Mouse (Mus musculus) natural killer cell, adult 2 months (primary cell): ENCODE results near the gene Mfap1b.

Experiments
- DNase-seq, 2 experiments: peaks; one replicate each; pipeline ENCODE4 v3.0.0; 2022; ENCODE audit warnings: low spot score in 2 of 2

The Mfap1b gene

GRCm38 (mm10) chr2:121439746-121440145, 34.1 kb downstream of the Mfap1b start:
- DNase-seq = no peak

GRCm38 (mm10) chr2:121434854-121435253, 39.0 kb downstream of the Mfap1b start:
- no peak for DNase-seq

DNA sequence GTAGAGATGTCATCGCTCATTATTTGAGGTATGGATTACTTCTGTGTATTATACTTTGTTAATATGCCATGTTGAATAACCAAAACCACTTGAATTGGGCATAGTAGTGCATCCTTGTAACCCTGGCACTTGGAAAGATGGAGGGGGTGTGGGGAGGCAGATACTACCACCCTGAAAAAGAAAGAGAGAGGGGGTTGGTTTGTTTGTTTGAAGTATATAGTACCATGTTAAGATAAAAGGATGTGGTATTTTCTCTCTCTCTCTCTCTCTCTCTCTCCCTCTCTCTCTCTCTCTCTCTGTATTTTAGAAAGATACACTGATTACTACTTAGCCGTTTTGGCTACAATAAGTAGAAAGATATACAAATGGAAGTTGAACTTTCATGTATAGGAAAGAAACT, 48.0 kb downstream of the Mfap1b start:
- no peak for DNase-seq

DNA sequence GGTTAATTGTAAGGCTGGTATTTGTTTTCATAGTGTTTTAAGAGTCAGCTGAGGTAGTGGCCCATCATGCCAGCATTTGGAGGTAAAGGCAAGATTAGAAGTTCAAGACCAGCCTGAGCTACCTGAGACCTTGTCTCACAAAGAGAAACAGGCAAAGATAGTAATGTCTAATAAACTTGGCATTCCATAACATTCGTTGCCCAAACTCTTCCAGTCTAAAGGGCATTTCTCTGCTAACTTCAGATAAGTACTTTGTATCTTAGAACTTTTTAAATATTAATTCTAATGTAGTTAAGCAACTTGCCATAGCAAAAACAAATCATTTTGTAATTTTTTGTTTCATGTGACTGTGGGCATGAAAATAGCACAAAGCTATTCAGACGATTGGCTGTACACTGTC, 50.7 kb downstream of the Mfap1b start:
- DNase-seq = no peak

DNA sequence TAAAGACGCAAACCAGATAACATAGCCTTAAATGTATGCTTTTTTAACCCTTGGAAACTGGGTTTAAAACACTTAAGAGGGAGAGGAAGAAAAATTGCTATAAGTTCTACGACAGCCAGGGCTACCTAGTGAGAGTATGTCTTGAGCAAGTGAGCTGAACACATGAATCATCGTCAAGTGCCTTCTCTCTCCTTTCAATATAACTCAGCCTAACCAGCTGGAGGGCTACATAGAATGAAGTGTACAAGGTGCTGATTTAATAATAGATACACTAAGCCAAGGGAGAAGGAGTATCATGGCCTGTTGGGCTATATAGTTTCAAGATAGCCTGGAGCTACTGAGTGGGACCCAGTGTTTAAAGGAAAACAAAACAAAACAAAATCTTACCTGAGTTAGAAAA, 55.4 kb downstream of the Mfap1b start:
- DNase-seq = no peak

- DNase-seq = no peak
Measured at GRCm38 (mm10) chr2:121416356-121416755, 57.5 kb downstream of the Mfap1b start.

GRCm38 (mm10) chr2:121415591-121415990, 58.3 kb downstream of the Mfap1b start:
- DNase-seq = no peak

DNA sequence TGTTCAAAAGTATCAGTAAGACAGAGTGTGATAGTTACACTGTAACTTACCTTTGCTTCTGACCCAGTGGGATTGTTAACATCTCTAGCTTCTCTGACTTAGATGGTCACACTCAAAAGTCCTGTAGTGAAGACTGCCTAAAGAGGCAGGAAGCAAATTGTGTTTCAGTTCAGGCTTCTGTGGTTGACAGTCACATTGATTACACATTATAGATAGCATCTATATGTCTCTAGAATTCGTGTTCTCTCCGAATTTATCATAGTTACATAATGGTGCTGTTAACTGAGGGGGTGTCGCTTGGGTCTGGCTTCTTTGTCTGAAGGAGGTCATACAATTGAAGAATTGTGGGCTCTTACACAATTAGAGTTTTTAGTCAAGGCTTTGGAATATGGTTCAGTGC, 58.8 kb downstream of the Mfap1b start:
- no peak for DNase-seq

GRCm38 (mm10) chr2:121414139-121414685, 59.7 kb downstream of the Mfap1b start:
- DNase-seq = peak; percentile 43 to 50

GRCm38 (mm10) chr2:121413387-121414042, 60.4 kb downstream of the Mfap1b start, which contains the start of the genes Pdia3 and Catsper2:
Pdia3 (plus strand) TSS chr2:121413775.
Catsper2 (minus strand) TSS chr2:121413792.
- peak; percentile 91 to 92 for DNase-seq

DNA sequence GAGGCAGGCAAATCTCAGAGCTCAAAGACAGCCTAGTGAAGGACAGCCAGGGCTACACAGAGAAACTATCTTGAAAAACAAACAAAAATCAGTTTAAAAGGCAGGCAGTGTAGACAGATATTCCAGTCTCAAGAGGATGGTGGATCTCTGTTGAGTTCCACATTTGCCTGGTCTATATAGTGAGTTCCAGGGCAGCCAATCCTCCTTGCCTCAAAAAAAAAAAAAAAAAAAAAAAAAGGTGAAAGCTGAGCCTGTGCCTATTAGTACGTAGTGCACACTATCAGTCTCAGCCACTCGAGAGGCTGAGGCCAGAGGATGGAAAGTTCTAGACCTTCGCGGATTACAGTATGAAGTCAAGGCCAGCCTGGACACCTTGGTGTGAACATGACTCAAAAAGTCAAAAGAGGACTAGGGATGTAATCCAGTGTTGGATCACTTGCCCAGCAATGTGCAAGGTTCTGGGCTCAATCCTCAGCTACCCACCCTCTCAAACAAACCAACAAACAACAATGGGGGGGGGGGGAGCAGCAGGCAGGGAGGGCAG, 61.0 kb downstream of the Mfap1b start:
- no peak for DNase-seq
